Mouse (Mus musculus) liver, postnatal 0 days (tissue): ENCODE data around the gene Vash2. TPM values are rescaled to one million over a fixed set of nuclear protein-coding genes. Genes with fewer than 3 reads are reported as not detected.

Source experiments
- ATAC-seq: fragments of 200-750 bp; cut with Nextera tagmentation; 2 replicates; pipeline ENCODE4 v1.8.0; 2017; ENCODE audit warnings: mild to moderate bottlenecking, moderate library complexity
- DNase-seq: peaks from one replicate; pipeline ENCODE4 v3.0.0-alpha.2; 2016
- H3K27ac ChIP-seq: fragments of 300-500 bp; sonication (generic); 2 replicates; pipeline ENCODE4 v1.5.1; 2014; ENCODE audit warnings: antibody characterized with exemption, moderate library complexity, mild to moderate bottlenecking, low read depth
- H3K27me3 ChIP-seq: fragments of 300-500 bp; sonication (generic); 2 replicates; pipeline ENCODE4 v1.6.1; 2014; ENCODE audit warnings: low read length, control low read depth, mixed read lengths; ENCODE audit not compliant: insufficient read depth
- H3K36me3 ChIP-seq: fragments of 300-500 bp; sonication (generic); replicated peaks from 2 replicates; pipeline ENCODE4 v1.6.1; 2014; ENCODE audit warnings: mild to moderate bottlenecking, control low read depth, low read length, moderate library complexity, mixed read lengths; ENCODE audit not compliant: insufficient read depth
- H3K4me1 ChIP-seq: fragments of 300-500 bp; sonication (generic); 2 replicates; pipeline ENCODE4 v1.6.1; 2014; ENCODE audit warnings: antibody characterized with exemption, mild to moderate bottlenecking, control low read depth; ENCODE audit not compliant: insufficient read depth
- H3K4me2 ChIP-seq: fragments of 300-500 bp; sonication (generic); 2 replicates; pipeline ENCODE4 v1.6.1; 2014; ENCODE audit warnings: low read depth, mild to moderate bottlenecking, low read length, moderate library complexity, mixed read lengths
- H3K4me3 ChIP-seq: fragments of 300-500 bp; sonication (generic); 2 replicates; pipeline ENCODE4 v1.5.1; 2014; ENCODE audit warnings: low read depth, low read length
- H3K9ac ChIP-seq: fragments of 300-500 bp; sonication (generic); replicated peaks from 2 replicates; pipeline ENCODE4 v1.6.1; 2014; ENCODE audit warnings: mild to moderate bottlenecking, moderate library complexity
- H3K9me3 ChIP-seq: fragments of 300-500 bp; sonication (generic); 2 replicates; pipeline ENCODE4 v1.6.1; 2016; ENCODE audit warnings: mild to moderate bottlenecking, control low read depth, low read length, mixed read lengths
- CTCF ChIP-seq: sonication (generic); IDR thresholded peaks from 2 replicates; pipeline ENCODE4 v1.5.1; 2016; ENCODE audit warnings: antibody characterized with exemption, low read depth
- EP300 ChIP-seq: IDR thresholded peaks from 2 replicates; pipeline ENCODE4 v1.6.1; 2016; ENCODE audit warnings: antibody characterized with exemption, low read depth, mild to moderate bottlenecking
- WGBS: fragments of 180-500 bp; shearing (Covaris S2); extraction: QIAGEN DNeasy Blood & Tissue Kit; methylation state at CpG from one replicate; pipeline ENCODE4 v1.1.7; 2014; ENCODE audit not compliant: insufficient replicate concordance; 5-methylcytosine and 5-hydroxymethylcytosine counted together
- polyA plus RNA-seq: library from polyadenylated mRNA; unstranded; fragments of >200 nt; fragmentation: Nextera tagmentation; extraction: Ambion mirVana; gene quantifications from 2 replicates; pipeline ENCODE4 v1.2.1, GENCODE M21; 2015

Vash2 gene
- polyA plus RNA-seq, 1 experiment from 2014 or later = 0.31 TPM

DNA sequence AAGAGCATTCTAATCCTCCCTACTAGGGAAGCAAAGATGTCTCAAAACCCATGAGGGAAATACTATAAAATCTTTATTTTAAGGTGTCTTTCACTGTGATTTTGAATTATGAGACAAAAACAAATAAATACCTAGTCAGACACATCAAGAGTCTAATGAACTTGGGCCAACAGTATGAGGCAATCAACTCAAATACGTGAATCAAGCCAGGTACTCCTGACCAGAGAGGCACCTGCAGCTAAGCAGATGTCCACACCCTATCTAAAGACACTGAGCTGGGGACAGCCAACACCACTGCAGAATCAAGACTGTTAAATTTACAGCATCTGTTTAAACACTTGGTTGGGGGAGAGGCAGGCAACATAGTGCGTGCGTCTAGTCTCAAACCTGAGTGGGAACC is 75.0 kb downstream of the Vash2 start:
- TF ChIP-seq EP300 (no peak), CTCF (no peak)
- no peak overlapping the region for H3K4me2 ChIP-seq
- no peak overlapping the region for H3K27ac ChIP-seq
- 88% methylated on average over 3 of the region's 3 CpGs for WGBS
- ATAC-seq = no peak
- no peaks in the 10 kb centered on the region for H3K4me1 ChIP-seq
- DNase-seq = no peak
- H3K9ac ChIP-seq = no peak overlapping the region
- H3K9me3 ChIP-seq = no peaks in the 10 kb centered on the region
- H3K36me3 ChIP-seq = 0 out of 2 replicates have a peak, but pooled peaks cover 11% of the 10 kb centered on the region
- no peak overlapping the region for H3K4me3 ChIP-seq
- H3K27me3 ChIP-seq = no peaks in the 10 kb centered on the region

DNA sequence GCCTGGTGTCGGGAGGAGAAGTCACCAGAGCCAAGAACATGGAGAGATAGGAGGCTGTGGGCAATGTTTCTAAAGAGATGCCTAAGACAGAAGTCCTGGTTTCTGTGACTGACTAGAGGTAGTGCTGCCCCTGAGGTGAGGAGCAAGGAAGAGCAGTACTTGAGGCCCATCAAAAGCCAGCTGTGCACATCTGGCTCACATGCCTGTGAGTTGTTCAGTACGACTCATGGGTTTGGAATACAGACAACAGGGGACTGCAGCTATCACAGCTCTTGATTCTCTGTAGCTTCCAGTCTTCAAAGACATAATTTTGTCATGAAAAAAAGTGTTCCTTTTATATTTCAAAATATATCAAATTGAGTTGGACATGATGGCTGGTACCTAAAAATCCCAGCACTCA is 78.0 kb downstream of the Vash2 start:
- Histone ChIP-seq H3K9me3 (no peaks in the 10 kb centered on the region), H3K36me3 (0 out of 2 replicates have a peak, but pooled peaks cover 15% of the 10 kb centered on the region), H3K4me2 (no peak overlapping the region), H3K4me3 (no peak overlapping the region), H3K4me1 (no peaks in the 10 kb centered on the region), H3K27me3 (no peaks in the 10 kb centered on the region), H3K9ac (no peak overlapping the region), H3K27ac (no peak overlapping the region)
- no peak for DNase-seq
- 62% methylated on average over 2 of the region's 2 CpGs for WGBS
- no peak for ATAC-seq
- TF ChIP-seq EP300 (no peak), CTCF (no peak)

DNA sequence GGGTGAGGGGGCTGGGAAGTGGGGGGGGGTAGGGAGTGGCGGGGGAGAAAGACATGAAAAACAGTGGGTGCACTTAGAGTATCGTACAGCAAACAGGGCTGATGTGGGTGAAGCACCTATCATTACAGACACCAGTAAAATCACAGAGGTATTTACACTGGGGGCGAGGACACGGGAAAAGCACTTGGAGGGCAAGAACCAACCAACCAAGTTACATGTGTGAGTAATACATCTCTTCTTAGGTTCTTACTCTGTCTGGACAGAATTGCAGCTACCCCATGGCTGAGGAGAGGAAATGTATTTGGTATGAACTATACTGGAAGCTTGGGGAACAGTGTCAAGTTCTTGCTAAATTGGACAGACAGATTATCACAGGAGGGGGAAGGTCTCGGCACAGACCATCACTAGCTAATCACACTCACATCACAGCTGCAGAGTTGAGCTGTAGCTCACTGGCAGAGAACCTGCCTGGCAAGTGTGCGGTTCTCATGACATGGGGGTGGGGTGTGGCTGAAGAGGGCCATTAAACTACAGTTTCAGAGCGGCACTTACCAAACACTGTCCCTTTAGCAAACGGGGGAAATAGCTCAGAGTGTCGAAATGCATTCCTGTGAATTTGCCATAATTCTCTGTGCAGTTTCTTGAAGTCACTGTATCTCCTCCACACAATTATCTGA is 80.1 kb downstream of the Vash2 start:
- Histone ChIP-seq H3K36me3 (0 out of 2 replicates have a peak, but pooled peaks cover 7% of the 10 kb centered on the region), H3K27me3 (no peaks in the 10 kb centered on the region), H3K4me2 (no peak overlapping the region), H3K4me3 (no peak overlapping the region), H3K9me3 (no peaks in the 10 kb centered on the region), H3K4me1 (no peaks in the 10 kb centered on the region), H3K9ac (no peak overlapping the region), H3K27ac (no peak overlapping the region)
- WGBS = 75% methylated on average over 9 of the region's 9 CpGs
- DNase-seq (no peak), ATAC-seq (no peak)
- TF ChIP-seq EP300 = no peak
- TF ChIP-seq CTCF = no peak

DNA sequence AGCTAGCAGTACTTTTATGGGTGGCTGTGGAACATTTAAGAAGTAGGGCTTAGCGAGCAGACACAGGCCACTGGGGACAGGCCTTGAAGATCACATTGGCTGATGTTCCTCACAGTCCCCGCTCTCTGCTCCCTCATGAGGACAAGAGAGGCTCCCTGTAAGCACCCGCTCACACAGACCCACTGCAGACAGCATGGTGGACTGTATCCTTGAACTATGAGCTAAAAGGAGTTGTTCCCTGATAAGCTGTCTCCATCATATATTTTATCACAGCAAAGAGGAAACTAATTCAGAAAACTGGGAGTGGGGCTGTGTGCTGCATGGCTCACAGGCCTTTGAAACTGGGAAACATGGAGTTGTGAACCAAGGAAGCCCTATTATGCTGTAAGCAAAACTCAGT is 80.9 kb downstream of the Vash2 start:
- 85% methylated on average over 3 of the region's 3 CpGs for WGBS
- Histone ChIP-seq H3K4me1 (no peaks in the 10 kb centered on the region; the same call in 1 of the 2 replicates), H3K4me2 (no peak overlapping the region)

More for the DNA sequence above, 80.9 kb downstream of the Vash2 start:
- DNase-seq (no peak), ATAC-seq (no peak)
- 0 out of 2 replicates have a peak, but pooled peaks cover 4% of the 10 kb centered on the region for H3K36me3 ChIP-seq
- no peak overlapping the region for H3K27ac ChIP-seq
- H3K9ac ChIP-seq = no peak overlapping the region
- no peaks in the 10 kb centered on the region for H3K27me3 ChIP-seq
- TF ChIP-seq EP300 (no peak), CTCF (no peak)
- no peaks in the 10 kb centered on the region for H3K9me3 ChIP-seq
- H3K4me3 ChIP-seq = no peak overlapping the region

Other genes with a start within 250 kb of the Vash2 start
- gene Rps6kc1, start 67.5 kb downstream of the Vash2 start, polyA plus RNA-seq = 2.9 and 3.9 TPM in 2 replicates
- gene Angel2, start 54.2 kb downstream of the Vash2 start, polyA plus RNA-seq = 13.3 and 15.8 TPM in 2 replicates
- gene Flvcr1, start 46.9 kb upstream of the Vash2 start, polyA plus RNA-seq = 2.6 and 3.0 TPM in 2 replicates
- gene Spata45, start 57.3 kb upstream of the Vash2 start, polyA plus RNA-seq = 0.49 TPM in 1 of 2 replicates, not detected in the other
- 6.0 and 6.5 TPM in 2 replicates for gene Tatdn3, start 83.6 kb upstream of the Vash2 start, polyA plus RNA-seq
- gene Nsl1, start 83.7 kb upstream of the Vash2 start, polyA plus RNA-seq = 5.2 and 5.7 TPM in 2 replicates
- gene Batf3, start 118.6 kb upstream of the Vash2 start, polyA plus RNA-seq = 1.6 and 2.2 TPM in 2 replicates
- not detected in 2 replicates for gene Fam71a, start 185.5 kb upstream of the Vash2 start, polyA plus RNA-seq
- gene Atf3, start 238.7 kb upstream of the Vash2 start, polyA plus RNA-seq = 1.00 and 1.3 TPM in 2 replicates